Mouse (Mus musculus): ENCODE data around the gene Nrros.

DNA sequence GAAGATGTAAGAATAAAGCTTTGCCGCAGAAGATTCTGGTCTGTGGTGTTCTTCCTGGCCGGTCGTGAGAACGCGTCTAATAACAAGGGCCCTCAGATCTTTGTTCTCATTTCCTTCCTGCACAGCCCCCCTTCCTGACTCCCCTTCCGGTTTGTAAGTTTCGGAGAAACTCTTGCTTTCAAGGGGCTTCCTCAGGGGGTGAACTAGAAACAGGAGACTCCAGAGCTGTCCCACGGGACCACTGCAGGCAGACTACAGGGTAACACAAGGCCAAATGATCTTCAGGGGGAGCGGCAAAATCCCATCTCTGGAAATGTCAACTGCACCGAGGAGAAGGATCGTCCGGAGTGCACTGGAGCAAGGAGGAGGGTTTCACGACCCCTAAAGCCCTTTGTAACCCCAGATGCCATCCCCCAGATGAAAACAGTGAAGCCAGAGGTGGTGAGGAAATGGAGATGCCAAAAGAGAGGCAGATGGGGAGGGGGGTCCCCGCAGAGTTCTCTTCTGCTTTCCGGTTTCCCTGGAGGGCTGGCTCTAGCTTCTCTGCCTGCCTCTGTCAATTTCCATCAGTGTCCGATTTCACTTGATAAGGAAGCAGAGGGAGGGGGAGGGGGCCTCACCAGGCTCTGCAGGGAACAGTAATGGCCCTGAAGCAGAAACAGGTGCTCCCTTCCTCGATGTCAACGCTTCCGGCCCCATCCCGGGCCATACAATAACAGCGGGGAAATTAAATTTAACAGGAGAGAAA lies 35.0 kb upstream of the Nrros start:
- TF ChIP-seq CTCF (IDR thresholded peaks at IDR 0.05; ENCODE audit: borderline replicate concordance, control insufficient read depth, extremely low read depth, insufficient read depth, low read length, poor library complexity) (no peak), POLR2A (IDR thresholded peaks at IDR 0.05; ENCODE audit: control insufficient read depth, extremely low read depth, insufficient read depth, low read length, poor library complexity) (no peak)

All from thymus, adult 2 months (tissue).